Mouse (Mus musculus) naive thymus-derived CD4-positive, alpha-beta T cell, adult 2 months (primary cell): ENCODE results near the gene Slc13a2.

Source experiments
- DNase-seq: peaks from one replicate; pipeline ENCODE4 v3.0.0-alpha.2; 2011; ENCODE audit warnings: low read depth

Gene Slc13a2

GRCm38 (mm10) chr11:78353081-78353480 lies 68.9 kb downstream of the Slc13a2 start:
- DNase-seq: no peak

- DNase-seq: no peak
Measured at GRCm38 (mm10) chr11:78349441-78350358, 72.3 kb downstream of the Slc13a2 start.

- no peak for DNase-seq
Measured at GRCm38 (mm10) chr11:78348474-78348873, 73.5 kb downstream of the Slc13a2 start.

- no peak for DNase-seq
Measured at GRCm38 (mm10) chr11:78347908-78348307, 74.1 kb downstream of the Slc13a2 start.
